Mouse (Mus musculus) heart, postnatal 36 days (tissue): Measurements from ENCODE around the gene Sgms2. TPM values are rescaled to one million over a fixed set of nuclear protein-coding genes. Genes with fewer than 3 reads are reported as not detected.
A peak's percentile ranks its signal among the peaks of the same experiment; 100 is the strongest.
"Not testable (repeated sequence)": the region's sequence is repeated elsewhere in the genome, so short reads cannot be mapped to it uniquely, and the experiment has no call there.

Experiments
- DNase-seq, 2 experiments: peaks; one replicate each; pipeline ENCODE4 v3.0.0; 2021 to 2022
- intact Hi-C: fragments of 180-260 bp; cut with DNase I; formaldehyde crosslinking; loops from one replicate; pipeline ENCODE4 v1.15.1; 2025
- total RNA-seq, 2 experiments: library from RNA; stranded (reverse); gene quantifications; 2 replicates each; pipeline ENCODE4 v1.2.3; 2021

Gene Sgms2
- total RNA-seq, 2 experiments from 2014 or later, result 1.4 to 3.2 TPM

GRCm38 (mm10) chr3:131363602-131364001 is 127.6 kb downstream of the Sgms2 start:
- DNase-seq, result no peak
- intact Hi-C loops, result no loop called here

DNA sequence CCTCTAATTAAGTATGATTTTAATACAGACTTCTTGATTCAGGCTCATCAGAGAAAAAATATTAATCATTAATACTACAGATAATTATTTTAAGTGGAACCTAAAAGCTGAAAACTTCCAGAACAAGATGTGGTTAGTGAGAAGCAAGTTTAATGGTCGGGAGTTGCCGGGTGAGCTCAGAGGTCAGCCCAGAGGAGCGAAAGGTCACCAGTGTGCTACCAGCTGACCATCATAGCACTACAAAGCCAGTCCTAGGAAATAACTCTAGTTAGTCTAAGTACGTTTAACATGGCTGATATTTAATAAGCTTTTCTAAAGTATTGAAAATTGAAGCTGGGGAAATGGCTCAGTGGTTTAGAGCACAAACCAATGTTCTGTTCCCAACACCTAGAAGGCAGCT is 129.3 kb downstream of the Sgms2 start:
- no peak for DNase-seq
- intact Hi-C loops, result no loop called here

GRCm38 (mm10) chr3:131359011-131359410 is 132.2 kb downstream of the Sgms2 start:
- intact Hi-C loops, result no loop called here
- DNase-seq, result peak in 1 of 2 experiments; percentile 14

DNA sequence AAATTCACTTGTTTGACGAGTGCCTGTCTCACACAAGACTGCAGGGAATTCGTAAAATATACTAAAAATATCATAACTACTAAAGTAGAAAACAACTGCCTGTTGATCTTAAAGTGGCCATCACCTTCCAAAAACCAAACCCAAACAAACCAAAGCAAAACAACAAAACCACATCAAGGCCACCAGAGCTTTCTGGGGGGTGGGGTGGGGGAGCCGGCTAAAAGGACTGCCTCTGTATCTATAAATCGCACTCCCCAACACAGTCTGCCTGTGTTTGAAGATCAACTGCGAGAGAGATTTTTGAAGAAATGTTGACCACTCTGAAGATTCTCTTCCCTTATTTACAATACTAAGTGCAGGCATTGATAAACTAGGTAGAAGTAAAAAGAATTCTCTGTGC is 133.0 kb downstream of the Sgms2 start:
- intact Hi-C loops, result no loop called here
- DNase-seq, result no peak

- intact Hi-C loops, result no loop called here
These were observed 133.6 kb downstream of the Sgms2 start for GRCm38 (mm10) chr3:131357643-131358042.

GRCm38 (mm10) chr3:131356026-131356425 is 135.2 kb downstream of the Sgms2 start:
- intact Hi-C loops, result no loop called here
- DNase-seq, result no peak

More at GRCm38 (mm10) chr3:131357643-131358042, 133.6 kb downstream of the Sgms2 start:
- no peak for DNase-seq

DNA sequence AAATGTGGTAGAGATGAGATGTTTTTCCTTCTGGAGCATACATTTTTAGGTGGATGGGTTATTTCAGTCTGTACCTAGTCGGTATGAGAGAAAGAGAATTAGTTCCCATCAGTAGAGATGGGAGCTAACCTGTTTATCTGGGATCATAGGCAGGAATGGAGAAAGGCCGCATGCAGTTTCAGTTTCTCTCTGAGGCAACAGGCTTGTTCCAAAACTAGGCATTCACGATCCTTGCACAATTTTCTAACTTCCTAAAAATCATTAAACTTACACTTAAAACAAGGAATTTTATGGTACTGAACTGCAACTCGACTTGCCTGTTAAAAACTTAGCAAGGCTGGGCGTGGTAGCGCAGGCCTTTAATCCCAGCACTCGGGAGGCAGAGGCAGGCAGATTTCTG is 140.7 kb downstream of the Sgms2 start:
- intact Hi-C loops, result no loop called here
- DNase-seq, result no peak

GRCm38 (mm10) chr3:131349013-131349412 is 142.2 kb downstream of the Sgms2 start:
- intact Hi-C loops, result no loop called here
- DNase-seq, result no peak

DNA sequence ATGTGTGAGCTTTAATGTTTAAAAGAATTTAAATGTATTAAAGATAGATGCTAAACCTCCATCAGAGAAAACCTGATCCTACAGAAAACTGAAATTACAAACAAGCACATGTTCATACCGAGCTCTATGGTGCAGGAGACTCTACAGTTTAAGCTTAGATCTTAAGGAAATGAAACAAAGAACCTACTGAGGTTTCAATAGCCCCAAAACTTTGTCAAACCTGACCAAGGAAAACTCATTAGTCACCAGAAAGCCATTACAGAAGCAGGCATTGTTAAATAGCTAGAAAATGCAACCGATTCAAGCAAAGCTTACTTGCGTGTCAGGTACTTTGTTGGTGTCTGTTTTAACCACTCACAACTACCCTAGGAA is 142.6 kb downstream of the Sgms2 start:
- intact Hi-C loops, result no loop called here
- DNase-seq, result no peak

- intact Hi-C loops, result no loop called here
These were observed 143.2 kb downstream of the Sgms2 start for GRCm38 (mm10) chr3:131347831-131348578.

DNA sequence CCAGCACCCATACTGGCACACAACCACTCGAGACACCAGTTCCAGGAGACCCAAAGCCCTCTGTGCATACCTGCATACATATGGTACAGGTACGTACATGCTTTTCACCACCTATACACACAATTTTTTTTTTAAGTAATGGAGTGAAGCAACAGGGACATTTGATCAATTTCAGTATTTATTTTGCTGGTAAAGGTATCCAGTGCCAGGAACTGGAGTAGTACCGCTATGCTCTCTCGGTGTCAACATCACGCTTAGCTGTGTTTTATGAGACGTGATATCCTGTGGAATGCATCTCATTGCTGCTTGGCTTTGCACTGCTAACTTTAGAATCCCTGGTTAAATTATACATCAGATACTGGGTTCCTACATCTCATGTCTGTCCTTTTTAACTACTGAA is 145.3 kb downstream of the Sgms2 start:
- DNase-seq, result no peak
- intact Hi-C loops, result no loop called here

More at GRCm38 (mm10) chr3:131347831-131348578, 143.2 kb downstream of the Sgms2 start:
- no peak for DNase-seq

- no peak for DNase-seq
- intact Hi-C loops, result no loop called here
These were observed 147.9 kb downstream of the Sgms2 start for GRCm38 (mm10) chr3:131343311-131343710.

GRCm38 (mm10) chr3:131340885-131341284 is 150.3 kb downstream of the Sgms2 start:
- intact Hi-C loops, result no loop called here
- no peak for DNase-seq

DNA sequence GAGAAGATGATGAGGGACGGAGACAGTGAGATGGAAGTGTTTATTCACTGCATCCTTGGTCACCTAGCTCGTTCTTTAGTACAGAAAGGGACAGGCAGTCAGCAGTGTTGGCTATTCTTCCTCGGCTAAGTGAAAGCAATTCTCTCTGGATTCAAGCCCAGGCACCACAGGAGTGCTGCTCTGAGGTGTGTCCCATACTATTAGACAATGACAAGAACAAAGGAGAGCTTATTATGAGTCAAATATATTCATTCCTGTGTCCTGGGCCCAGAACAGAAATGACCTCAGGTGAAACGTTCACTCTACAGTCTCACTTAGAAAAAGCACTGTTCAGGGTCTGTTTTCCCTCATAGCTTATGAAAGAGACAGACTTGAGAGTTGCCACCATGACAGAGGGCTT is 151.9 kb downstream of the Sgms2 start:
- DNase-seq, result no peak
- intact Hi-C loops, result no loop called here

DNA sequence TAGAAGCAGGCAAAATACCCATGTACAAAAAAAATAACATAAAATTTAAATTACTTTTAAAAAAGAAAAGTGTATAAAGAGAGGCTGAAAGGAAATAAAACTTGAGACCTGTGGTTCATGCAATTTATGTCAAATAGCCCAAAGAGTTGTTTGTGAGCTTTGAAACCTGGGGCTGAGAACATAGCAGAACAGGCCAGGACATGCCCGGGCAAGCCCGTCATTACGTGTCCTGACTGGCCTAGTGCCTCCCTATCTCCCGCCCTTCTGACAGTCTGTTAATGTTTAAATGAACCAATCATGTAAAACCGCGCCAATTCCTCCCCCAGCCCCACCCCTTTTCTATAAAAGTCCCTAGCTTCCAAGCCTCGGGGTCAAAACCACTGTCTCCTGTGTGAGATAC is 153.5 kb downstream of the Sgms2 start:
- intact Hi-C loops, DNase-seq: not testable (repeated sequence)

- no peak for DNase-seq
- intact Hi-C loops, result no loop called here
These were observed 154.6 kb downstream of the Sgms2 start for GRCm38 (mm10) chr3:131336629-131337028.

GRCm38 (mm10) chr3:131335117-131335547 is 156.1 kb downstream of the Sgms2 start:
- no peak for DNase-seq
- intact Hi-C loops, result no loop called here

DNA sequence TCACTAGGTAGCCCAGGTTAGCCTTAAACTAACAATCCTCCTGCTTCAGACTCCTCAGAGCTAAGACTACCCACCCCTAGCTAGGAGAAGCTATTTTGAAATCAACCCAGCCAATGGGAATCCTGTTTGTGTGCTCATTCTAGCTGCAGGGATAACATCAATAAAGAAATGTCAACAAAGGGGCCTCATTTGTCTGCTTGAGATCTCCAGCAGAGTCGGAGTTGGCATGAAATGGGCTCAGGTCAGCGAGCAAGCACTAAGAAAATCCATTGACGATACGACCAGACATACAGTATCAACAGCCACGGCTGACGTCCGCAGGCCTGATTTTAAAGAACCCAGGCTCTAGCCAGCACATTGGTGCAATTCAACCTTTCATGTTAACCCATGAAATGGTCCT is 164.0 kb downstream of the Sgms2 start:
- intact Hi-C loops, result no loop called here
- no peak for DNase-seq

GRCm38 (mm10) chr3:131326637-131327036 is 164.6 kb downstream of the Sgms2 start:
- intact Hi-C loops, result no loop called here
- no peak for DNase-seq

GRCm38 (mm10) chr3:131322081-131322815 is 169.0 kb downstream of the Sgms2 start:
- intact Hi-C loops, result loop anchor here (5.0 kb wide), 1 partner anchor 165 kb away; no protein-coding TSS in a partner anchor

DNA sequence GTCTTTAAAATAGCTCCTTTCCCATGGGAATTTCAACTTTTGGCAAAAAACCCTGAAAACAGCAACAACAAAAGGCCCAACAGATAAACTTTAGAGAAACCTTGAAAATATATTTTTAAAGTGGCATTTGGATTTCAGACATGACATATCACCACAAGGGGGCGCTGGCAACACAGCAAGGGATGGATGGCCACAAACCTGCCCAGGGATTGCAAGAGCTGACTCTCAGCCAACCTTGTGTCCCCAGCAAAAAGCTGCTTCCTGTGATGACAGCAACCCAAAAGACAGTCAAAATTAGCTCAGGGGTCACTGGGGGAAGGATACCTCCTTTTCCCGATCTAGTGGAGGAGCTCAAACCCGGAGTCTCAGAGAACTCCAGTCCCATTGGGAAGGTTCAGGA is 171.0 kb downstream of the Sgms2 start:
- DNase-seq, result peak; percentile 80 to 81
- intact Hi-C loops, result loop anchor here (1.0 to 5.0 kb wide), 3 partner anchors 167 to 233 kb away; no protein-coding TSS in a partner anchor

More at GRCm38 (mm10) chr3:131322081-131322815, 169.0 kb downstream of the Sgms2 start:
- DNase-seq, result no peak

DNA sequence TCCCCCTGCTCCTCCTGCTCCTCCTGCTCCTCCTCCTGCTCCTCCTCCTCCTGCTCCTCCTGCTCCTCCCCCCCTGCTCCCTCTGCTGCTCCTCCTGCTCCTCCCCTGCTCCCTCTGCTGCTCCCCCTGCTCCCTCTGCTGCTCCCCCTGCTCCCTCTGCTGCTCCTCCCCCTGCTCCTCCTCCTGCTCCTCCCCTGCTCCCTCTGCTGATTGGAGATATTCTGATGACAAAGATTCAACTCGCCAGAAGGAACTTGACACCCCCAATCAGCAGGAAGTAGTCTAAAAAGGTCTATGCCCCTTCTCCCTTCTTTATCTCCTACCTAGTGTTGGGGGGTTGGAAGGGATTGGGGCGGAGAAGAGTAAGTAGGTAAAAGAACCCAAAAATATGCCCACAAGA is 173.0 kb downstream of the Sgms2 start:
- intact Hi-C loops, result no loop called here
- no peak for DNase-seq
